Mouse (Mus musculus) lung, adult 10 weeks (tissue): ENCODE data around the gene Rhou. TPM values are rescaled to one million over a fixed set of nuclear protein-coding genes. Genes with fewer than 3 reads are reported as not detected.

Source experiments
- polyA plus RNA-seq: library from polyadenylated mRNA; stranded (reverse); fragments of 350-450 nt; fragmentation: Illumina TruSeq; extraction: RNeasy Lipid Tissue Mini Kit (QIAGEN cat#74804); gene quantifications from one replicate; pipeline ENCODE4 v1.2.3, GENCODE M21; 2014; ENCODE audit warnings: low read depth, low replicate concordance; ENCODE audit not compliant: insufficient read depth

The Rhou gene
- 8.0 TPM for polyA plus RNA-seq

GRCm38 (mm10) chr8:123653308-123653993 is at the start of gene Rhou:
Rhou (plus strand) TSS chr8:123653929.

Other genes starting within 250 kb of the Rhou start
- gene Mc1r, start 246.8 kb upstream of the Rhou start, polyA plus RNA-seq: not detected
- gene Tubb3, start 242.5 kb upstream of the Rhou start, polyA plus RNA-seq: 0.52 TPM
- gene Def8, start 230.4 kb upstream of the Rhou start, polyA plus RNA-seq: 10.3 TPM
- gene Afg3l1, start 176.0 kb upstream of the Rhou start, polyA plus RNA-seq: 13.4 TPM
- 1.0 TPM for gene Dbndd1, start 138.5 kb upstream of the Rhou start, polyA plus RNA-seq
- gene Gas8, start 135.1 kb upstream of the Rhou start, polyA plus RNA-seq: 13.4 TPM
- gene Rab4a, start 152.1 kb downstream of the Rhou start, polyA plus RNA-seq: 8.4 TPM
- 0.55 TPM for gene Ccsap, start 206.3 kb downstream of the Rhou start, polyA plus RNA-seq
- gene Acta1, start 240.8 kb downstream of the Rhou start, polyA plus RNA-seq: 0.35 TPM